Mouse (Mus musculus) G1E (cell line): ENCODE measurements at regions not wholly inside any gene's neighbourhood (a gene's known extent, or its start where the extent isn't known, plus 50 kb on each side); places are given as distances from the start of the nearest gene placed in this dataset.

Experiments used
- ATAC-seq: 2 replicates; pipeline ENCODE4 v1.8.0; 2016; ENCODE audit warnings: mild to moderate bottlenecking; ENCODE audit not compliant: insufficient number of reproducible peaks, poor library complexity, low FRiP score, severe bottlenecking; ENCODE audit errors: extremely low read depth
- DNase-seq: peaks from one replicate; pipeline ENCODE4 v3.0.0; 2012; ENCODE audit warnings: low spot score
- H3K27me3 ChIP-seq: 2 replicates; pipeline ENCODE4 v1.6.1; 2012; ENCODE audit warnings: mild to moderate bottlenecking, low read length, inconsistent platforms; ENCODE audit not compliant: insufficient read depth
- H3K36me3 ChIP-seq: replicated peaks from 2 replicates; pipeline ENCODE3; 2012; ENCODE audit warnings: mild to moderate bottlenecking, inconsistent platforms
- H3K4me1 ChIP-seq: 2 replicates; pipeline ENCODE4 v1.6.1; 2012; ENCODE audit warnings: low read depth, low read length, inconsistent platforms, mixed read lengths; ENCODE audit not compliant: insufficient read depth
- H3K4me3 ChIP-seq: 2 replicates; pipeline ENCODE4 v1.5.1; 2012; ENCODE audit warnings: low read depth, mild to moderate bottlenecking, inconsistent platforms, low read length, moderate library complexity, mixed read lengths
- H3K9me3 ChIP-seq: replicated peaks from 2 replicates; pipeline ENCODE4 v1.6.1; 2012; ENCODE audit warnings: inconsistent platforms
- CTCF ChIP-seq: IDR thresholded peaks from 2 replicates; pipeline ENCODE4 v1.5.1; 2012; ENCODE audit warnings: low read depth, low read length, inconsistent platforms, mixed read lengths
- GATA1 ChIP-seq: IDR thresholded peaks from 2 replicates; pipeline ENCODE4 v1.6.1; 2012; ENCODE audit warnings: borderline replicate concordance, low read length, inconsistent platforms, mixed read lengths
- GATA2 ChIP-seq: IDR thresholded peaks from 2 replicates; pipeline ENCODE4 v1.6.1; 2012; ENCODE audit warnings: low read depth, low read length, inconsistent platforms, borderline replicate concordance
- POLR2AphosphoS5 ChIP-seq: IDR thresholded peaks from 2 replicates; pipeline ENCODE4 v1.6.1; 2012; ENCODE audit warnings: low read depth, low read length, inconsistent platforms; ENCODE audit not compliant: insufficient replicate concordance
- TAL1 ChIP-seq: conservative IDR thresholded peaks from 2 replicates; pipeline ENCODE4 v1.6.1; 2012; ENCODE audit warnings: low read depth, low read length, inconsistent platforms, mixed read lengths

DNA sequence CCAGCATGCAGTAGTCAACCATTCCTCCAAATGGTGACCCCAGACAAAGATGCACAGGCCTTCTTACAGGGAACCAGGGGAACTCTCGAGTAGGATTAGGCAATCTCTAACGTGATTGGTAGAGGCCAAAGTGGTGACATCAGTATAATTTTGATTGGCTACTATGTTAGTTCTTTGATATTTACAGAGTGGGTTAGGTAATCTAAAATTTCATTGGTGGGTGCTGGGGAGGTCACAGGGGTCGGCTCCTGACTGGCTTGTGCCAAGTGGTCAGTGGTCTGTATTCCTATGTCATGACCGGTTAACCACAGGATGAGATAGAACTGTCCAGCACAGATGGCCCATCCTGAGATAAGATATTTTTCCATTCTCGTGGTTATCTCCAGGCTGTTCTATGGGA, 74.6 kb upstream of the Foxn3 start:
- TF ChIP-seq CTCF (no peak), POLR2AphosphoS5 (no peak), GATA2 (no peak), TAL1 (no peak), GATA1 (no peak)
- no peak for ATAC-seq

DNA sequence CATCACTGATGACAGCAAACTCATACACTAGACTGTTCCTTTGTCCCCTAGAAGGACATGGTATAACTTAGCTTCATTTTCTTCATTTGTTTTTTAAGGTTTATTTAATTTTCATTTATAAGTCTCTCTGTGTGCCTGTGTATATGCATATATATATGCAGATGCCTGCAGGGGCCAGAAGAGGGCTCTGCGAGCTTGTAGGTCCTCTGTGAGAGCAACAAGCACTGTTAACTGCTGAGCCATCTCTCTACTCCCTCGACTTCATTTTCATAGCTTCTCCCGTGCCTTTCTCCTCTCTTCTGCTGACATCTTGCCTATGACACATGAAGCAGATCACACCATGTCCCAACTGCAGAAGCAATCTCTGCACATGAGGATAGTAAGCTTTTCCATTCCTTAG, 72.9 kb upstream of the Foxn3 start:
- TF ChIP-seq CTCF (no peak), GATA1 (no peak), POLR2AphosphoS5 (no peak), GATA2 (no peak), TAL1 (no peak)
- DNase-seq = no peak
- H3K9me3 ChIP-seq = peaks cover 16% of the 10 kb centered on the region

More for the DNA sequence above, 74.6 kb upstream of the Foxn3 start:
- Histone ChIP-seq H3K4me3 (no peak overlapping the region), H3K4me1 (no peaks in the 10 kb centered on the region), H3K9me3 (peaks cover 22% of the 10 kb centered on the region), H3K36me3 (no peaks in the 10 kb centered on the region), H3K27me3 (no peaks in the 10 kb centered on the region)
- no peak for DNase-seq

DNA sequence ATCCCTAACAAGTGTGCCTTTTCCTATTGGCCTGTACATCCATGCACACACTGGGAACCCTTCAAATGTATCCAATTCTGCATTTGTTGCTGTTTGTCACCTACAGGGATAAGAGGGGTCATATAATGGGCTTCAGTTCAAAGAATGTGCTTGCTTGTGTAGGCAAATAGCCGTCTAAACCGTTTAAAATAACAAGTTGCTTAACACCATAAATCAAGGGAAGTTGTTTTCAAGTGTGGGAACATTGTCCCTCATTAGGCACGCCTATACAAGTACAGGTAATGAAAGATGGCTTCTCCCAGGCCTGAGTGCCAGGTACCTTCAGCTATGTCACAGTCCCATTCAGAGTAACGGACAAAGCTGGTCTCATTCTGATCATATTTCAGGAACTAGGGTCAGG, 72.0 kb upstream of the Foxn3 start:
- no peak for DNase-seq
- Histone ChIP-seq H3K9me3 (peaks cover 16% of the 10 kb centered on the region), H3K4me1 (no peaks in the 10 kb centered on the region), H3K27me3 (no peaks in the 10 kb centered on the region), H3K36me3 (no peaks in the 10 kb centered on the region), H3K4me3 (no peak overlapping the region)
- TF ChIP-seq GATA1 = no peak
- TF ChIP-seq POLR2AphosphoS5 = no peak
- no peak for TF ChIP-seq TAL1
- TF ChIP-seq GATA2 = no peak
- no peak for TF ChIP-seq CTCF
- no peak for ATAC-seq

More for the DNA sequence above, 72.9 kb upstream of the Foxn3 start:
- ATAC-seq = no peak
- no peaks in the 10 kb centered on the region for H3K36me3 ChIP-seq
- no peaks in the 10 kb centered on the region for H3K27me3 ChIP-seq
- H3K4me1 ChIP-seq = no peaks in the 10 kb centered on the region
- H3K4me3 ChIP-seq = no peak overlapping the region

DNA sequence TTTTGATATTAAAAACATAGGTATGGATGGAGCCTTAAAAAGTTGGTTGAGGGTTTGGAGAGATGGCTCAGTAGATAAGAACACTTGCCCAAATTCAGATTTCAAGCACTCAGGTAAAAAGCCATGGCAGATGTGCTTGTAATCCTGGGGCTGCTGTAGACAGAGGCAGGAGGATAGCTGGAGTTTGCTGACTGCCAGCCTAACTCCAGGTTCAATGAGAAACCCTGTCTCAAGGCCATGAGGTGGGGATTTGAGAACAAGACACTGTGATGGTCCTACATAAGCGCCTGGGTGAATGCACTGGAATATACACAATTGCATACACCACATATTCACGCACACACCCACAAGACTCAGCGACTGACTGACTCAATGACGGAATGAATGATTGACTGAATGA, 71.3 kb upstream of the Foxn3 start:
- TF ChIP-seq GATA1 = no peak
- TF ChIP-seq CTCF = no peak
- TF ChIP-seq TAL1 = no peak
- TF ChIP-seq POLR2AphosphoS5 = no peak
- no peak for TF ChIP-seq GATA2
- H3K27me3 ChIP-seq = no peaks in the 10 kb centered on the region
- ATAC-seq (no peak), DNase-seq (no peak)
- no peak overlapping the region for H3K4me3 ChIP-seq
- H3K4me1 ChIP-seq = no peaks in the 10 kb centered on the region
- no peaks in the 10 kb centered on the region for H3K36me3 ChIP-seq
- peaks cover 19% of the 10 kb centered on the region for H3K9me3 ChIP-seq

DNA sequence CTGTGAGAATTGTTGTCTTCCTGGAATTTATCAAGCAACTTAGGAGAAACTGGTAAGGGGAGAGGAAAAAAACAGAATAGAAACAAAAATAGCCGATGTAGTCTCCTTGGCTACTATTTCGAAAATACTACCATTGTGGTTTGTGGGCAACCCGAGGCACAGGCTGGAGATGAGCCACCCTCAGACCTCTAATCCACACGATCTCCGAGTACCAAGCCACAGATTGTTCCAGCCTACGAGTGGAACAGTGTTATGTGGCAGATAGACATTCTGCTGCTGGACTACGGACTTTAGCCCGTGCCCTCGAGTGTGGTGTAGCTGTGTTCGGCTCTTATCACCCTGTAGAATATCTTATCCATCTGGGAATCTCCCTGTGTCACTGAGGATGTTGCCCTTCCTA, 70.3 kb upstream of the Foxn3 start:
- ATAC-seq = no peak
- Histone ChIP-seq H3K4me1 (no peaks in the 10 kb centered on the region), H3K36me3 (no peaks in the 10 kb centered on the region), H3K27me3 (no peaks in the 10 kb centered on the region), H3K4me3 (no peak overlapping the region), H3K9me3 (peaks cover 19% of the 10 kb centered on the region)
- DNase-seq = no peak
- TF ChIP-seq GATA2 (no peak), CTCF (no peak), TAL1 (no peak)

DNA sequence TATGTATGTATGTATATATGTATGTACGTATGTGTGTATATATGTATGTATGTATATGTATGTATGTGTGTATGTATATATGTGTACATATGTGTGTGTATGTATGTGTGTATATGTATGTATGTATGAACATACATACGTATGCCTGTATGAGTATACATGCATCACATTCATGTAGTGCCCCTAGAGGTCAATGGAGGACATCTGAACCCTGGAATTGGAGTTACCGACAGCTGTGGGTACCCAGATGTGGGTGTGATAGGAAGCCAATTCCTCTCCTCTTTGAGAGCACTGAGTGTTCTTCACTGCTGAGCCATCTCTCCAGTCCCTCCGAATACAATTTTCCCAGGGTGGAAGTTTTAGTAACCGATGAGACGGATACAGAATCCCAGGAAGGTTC, 69.6 kb upstream of the Foxn3 start:
- ATAC-seq = no peak
- Histone ChIP-seq H3K36me3 (no peaks in the 10 kb centered on the region), H3K4me3 (no peak overlapping the region), H3K27me3 (no peaks in the 10 kb centered on the region; the same call in 1 of the 2 replicates), H3K9me3 (peaks cover 18% of the 10 kb centered on the region), H3K4me1 (no peaks in the 10 kb centered on the region)
- DNase-seq = no peak
- TF ChIP-seq GATA2 (no peak), TAL1 (no peak), CTCF (no peak), POLR2AphosphoS5 (no peak), GATA1 (no peak)

DNA sequence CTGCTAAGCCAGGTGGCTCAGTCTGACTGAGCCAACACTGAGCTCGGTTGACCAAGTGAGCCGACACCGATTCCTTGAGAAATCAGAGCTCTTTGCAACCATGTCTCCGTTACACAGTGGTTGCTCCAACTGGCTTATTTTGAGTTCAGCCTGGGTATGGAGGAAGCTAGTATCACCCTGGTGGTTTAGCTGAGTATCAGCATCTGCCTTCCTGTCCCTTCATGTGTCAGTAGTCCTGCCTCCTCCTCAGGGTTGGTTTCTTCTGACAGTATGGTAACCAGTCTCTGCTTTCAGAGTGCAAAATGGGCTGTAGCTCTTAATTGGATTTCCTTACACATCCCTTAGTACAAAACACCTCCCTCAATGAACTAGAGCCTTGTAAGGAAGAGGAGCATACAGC, 66.2 kb upstream of the Foxn3 start:
- no peak for DNase-seq
- Histone ChIP-seq H3K36me3 (no peaks in the 10 kb centered on the region), H3K4me1 (no peaks in the 10 kb centered on the region), H3K27me3 (peaks cover 3% of the 10 kb centered on the region; the same call in 1 of the 2 replicates), H3K4me3 (no peak overlapping the region), H3K9me3 (peaks cover 18% of the 10 kb centered on the region)
- ATAC-seq = no peak
- TF ChIP-seq CTCF = no peak
- TF ChIP-seq GATA2 = no peak
- TF ChIP-seq TAL1 = no peak
- no peak for TF ChIP-seq GATA1
- TF ChIP-seq POLR2AphosphoS5 = no peak

DNA sequence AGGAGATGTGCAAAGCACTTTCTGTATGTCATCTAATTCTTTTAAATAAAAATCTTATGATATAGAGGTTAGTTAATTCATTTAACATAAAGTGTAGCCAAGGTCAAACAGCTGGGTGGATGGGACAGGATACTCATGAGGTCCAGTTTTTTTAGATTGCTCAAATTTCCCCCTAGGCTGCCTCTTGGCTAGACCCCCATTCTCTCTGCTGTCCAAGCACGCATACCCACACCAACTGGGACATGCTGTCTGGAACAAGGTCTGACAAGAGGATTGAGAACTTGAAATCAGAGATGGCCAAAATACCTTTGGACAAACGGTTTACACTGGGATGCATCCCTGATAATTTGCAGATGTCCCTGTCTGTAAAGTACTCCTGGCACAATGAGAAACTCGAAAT, 65.0 kb upstream of the Foxn3 start:
- H3K4me3 ChIP-seq = no peak overlapping the region
- no peaks in the 10 kb centered on the region for H3K4me1 ChIP-seq
- no peak for ATAC-seq
- H3K36me3 ChIP-seq = no peaks in the 10 kb centered on the region
- H3K9me3 ChIP-seq = peaks cover 17% of the 10 kb centered on the region
- peaks cover 3% of the 10 kb centered on the region; the same call in 1 of the 2 replicates for H3K27me3 ChIP-seq
- TF ChIP-seq POLR2AphosphoS5 = no peak
- TF ChIP-seq TAL1 = no peak
- no peak for TF ChIP-seq GATA1
- TF ChIP-seq GATA2 = no peak
- TF ChIP-seq CTCF = no peak
- DNase-seq = no peak
